Mouse (Mus musculus) layer of hippocampus, adult 18-20 months (tissue): Measurements from ENCODE around the gene Tmem40. TPM values are rescaled to one million over a fixed set of nuclear protein-coding genes. Genes with fewer than 3 reads are reported as not detected.

Source experiments
- microRNA-seq, 2 experiments: library from miRNA; unstranded; fragments of <30 nt; microRNA quantifications; one replicate each; pipeline ENCODE4 v1.2.0; 2021
- total RNA-seq, 2 experiments: library from RNA; stranded (reverse); gene quantifications; 2 replicates each; pipeline ENCODE4 v1.2.3; 2021

Gene Tmem40
- total RNA-seq, 2 experiments from 2014 or later = 0.52 TPM; not detected in 1

Small RNA genes within 50 kb of the gene (microRNA-seq; reads per million reads assigned to microRNA genes)
- gene Mir7660 = 0 reads per million in 2 experiments

Other genes with a start within 250 kb of the Tmem40 start
- gene Tsen2, start 217.7 kb downstream of the Tmem40 start, total RNA-seq = 10 to 100 TPM; 24.6 to 28.0 TPM
- gene Mkrn2os, start 169.8 kb downstream of the Tmem40 start, total RNA-seq = not detected
- gene Mkrn2, start 160.5 kb downstream of the Tmem40 start, total RNA-seq = 10 to 100 TPM; 33.0 to 41.2 TPM
- 10 to 100 TPM; 78.5 to 79.3 TPM for gene Raf1, start 85.8 kb downstream of the Tmem40 start, total RNA-seq
- 1 to 10 TPM; 2.7 to 2.8 TPM for gene Cand2, start 12.1 kb upstream of the Tmem40 start, total RNA-seq
- 100 to 1,000 TPM; 497 to 528 TPM for gene Rpl32, start 46.3 kb upstream of the Tmem40 start, total RNA-seq
- gene Efcab12, start 76.0 kb upstream of the Tmem40 start, total RNA-seq = 1 to 10 TPM; 3.2 to 4.0 TPM
- 1 to 10 TPM; 5.8 to 7.2 TPM for gene Mbd4, start 91.0 kb upstream of the Tmem40 start, total RNA-seq
- gene Ift122, start 91.1 kb upstream of the Tmem40 start, total RNA-seq = 10 to 100 TPM; 26.4 to 33.5 TPM
- 1 to 10 TPM in 1 of 2 experiments, under 1 TPM in 1; 0.89 to 1.0 TPM for gene Rho, start 169.3 kb upstream of the Tmem40 start, total RNA-seq
- gene H1foo, start 182.5 kb upstream of the Tmem40 start, total RNA-seq = not detected
- 10 to 100 TPM; 22.0 to 23.0 TPM for gene Plxnd1, start 232.6 kb upstream of the Tmem40 start, total RNA-seq